Mouse (Mus musculus) lung, adult 10 weeks (tissue): ENCODE results near the gene Gm3029. TPM values are rescaled to one million over a fixed set of nuclear protein-coding genes. Genes with fewer than 3 reads are reported as not detected.

Source experiments
- polyA plus RNA-seq: library from polyadenylated mRNA; stranded (reverse); fragments of 350-450 nt; fragmentation: Illumina TruSeq; extraction: RNeasy Lipid Tissue Mini Kit (QIAGEN cat#74804); gene quantifications from one replicate; pipeline ENCODE4 v1.2.3, GENCODE M21; 2014; ENCODE audit warnings: low read depth, low replicate concordance; ENCODE audit not compliant: insufficient read depth

Gene Gm3029
- polyA plus RNA-seq, result not detected

DNA sequence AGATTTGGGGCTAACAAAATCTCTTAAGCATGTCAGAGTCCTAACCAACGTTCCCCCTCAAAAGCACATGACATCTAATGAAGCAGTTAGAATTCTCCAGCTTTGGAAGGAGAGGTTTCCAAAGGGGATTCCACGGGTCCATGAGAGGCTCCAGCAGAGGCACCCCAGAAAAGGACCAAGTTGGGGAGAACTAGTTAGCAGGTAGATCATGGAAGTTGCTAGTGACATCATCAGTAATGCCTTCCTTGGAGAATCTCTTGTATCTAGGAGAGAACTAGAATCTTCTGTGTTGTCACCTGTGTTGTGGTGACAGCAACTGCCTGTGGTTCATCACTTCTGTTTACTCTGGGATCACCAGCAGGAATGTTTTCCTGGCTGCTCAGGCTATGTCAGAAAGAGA lies at the start of gene Gm3029:
Gene Gm3029, plus strand, starts transcription at position 301 of the 400 bp plus-strand sequence.

DNA sequence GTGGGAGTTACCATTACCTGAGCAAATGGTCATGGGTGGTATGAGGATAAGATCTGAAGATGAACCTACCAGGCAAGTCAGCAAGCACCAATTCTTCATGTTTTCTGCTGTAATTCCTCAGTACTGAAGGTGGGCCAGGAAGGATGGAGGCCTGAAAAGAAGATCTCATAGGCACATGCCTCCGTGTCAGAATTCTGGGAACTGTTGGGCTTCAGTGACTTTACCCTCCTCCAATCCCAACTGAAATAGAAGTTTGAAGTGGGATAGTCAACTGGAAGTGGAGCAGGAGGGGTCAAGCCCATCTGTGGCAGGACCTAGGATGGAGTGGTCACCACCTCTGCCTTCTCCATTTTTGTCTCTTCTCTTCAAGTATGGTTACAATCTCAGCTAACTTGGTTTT lies 47.7 kb upstream of the Gm3029 start, which contains the start of gene Gm2916:
Gene Gm2916, plus strand, starts transcription at position 301 of the 400 bp plus-strand sequence.

DNA sequence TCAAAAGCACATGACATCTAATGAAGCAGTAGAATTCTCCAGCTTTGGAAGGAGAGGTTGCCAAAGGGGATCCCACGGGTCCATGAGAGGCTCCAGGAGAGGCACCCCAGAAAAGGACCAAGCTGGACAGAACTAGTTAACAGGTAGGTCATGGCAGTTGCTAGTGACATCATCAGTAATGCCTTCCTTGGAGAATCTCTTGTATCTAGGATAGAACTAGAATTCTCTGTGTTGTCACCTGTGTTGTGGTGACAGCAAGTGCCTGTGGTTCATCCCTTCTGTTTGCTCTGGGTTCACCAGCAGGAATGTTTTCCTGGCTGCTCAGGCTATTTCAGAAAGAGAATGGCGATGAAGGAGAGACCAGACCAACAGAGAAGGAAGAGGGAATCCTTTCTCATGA lies 31.7 kb downstream of the Gm3029 start, which contains the start of gene Gm3095:
Gene Gm3095, plus strand, starts transcription at position 301 of the 400 bp plus-strand sequence.

Other genes with a start within 250 kb of the Gm3029 start
- not detected for gene Gm3043, start 243.0 kb upstream of the Gm3029 start, polyA plus RNA-seq
- not detected for gene Gm3002, start 121.7 kb upstream of the Gm3029 start, polyA plus RNA-seq
- gene Gm3033, start 85.5 kb upstream of the Gm3029 start, polyA plus RNA-seq, result not detected
- gene Gm2916, start 47.6 kb upstream of the Gm3029 start, polyA plus RNA-seq, result not detected
- not detected for gene Gm3095, start 31.8 kb downstream of the Gm3029 start, polyA plus RNA-seq
- gene Gm3099, start 66.6 kb downstream of the Gm3029 start, polyA plus RNA-seq, result not detected
- gene Gm5796, start 92.2 kb downstream of the Gm3029 start, polyA plus RNA-seq, result not detected
- gene Gm3115, start 152.4 kb downstream of the Gm3029 start, polyA plus RNA-seq, result not detected
- gene Gm8108, start 178.8 kb downstream of the Gm3029 start, polyA plus RNA-seq, result 0.12 TPM
- not detected for gene Gm3127, start 233.3 kb downstream of the Gm3029 start, polyA plus RNA-seq